Mouse (Mus musculus): ENCODE data around the gene Lonrf3. TPM values are rescaled to one million over a fixed set of nuclear protein-coding genes. Genes with fewer than 3 reads are reported as not detected.

The Lonrf3 gene
- polyA plus RNA-seq, 1 experiment from 2014 or later, result 0.60 TPM

DNA sequence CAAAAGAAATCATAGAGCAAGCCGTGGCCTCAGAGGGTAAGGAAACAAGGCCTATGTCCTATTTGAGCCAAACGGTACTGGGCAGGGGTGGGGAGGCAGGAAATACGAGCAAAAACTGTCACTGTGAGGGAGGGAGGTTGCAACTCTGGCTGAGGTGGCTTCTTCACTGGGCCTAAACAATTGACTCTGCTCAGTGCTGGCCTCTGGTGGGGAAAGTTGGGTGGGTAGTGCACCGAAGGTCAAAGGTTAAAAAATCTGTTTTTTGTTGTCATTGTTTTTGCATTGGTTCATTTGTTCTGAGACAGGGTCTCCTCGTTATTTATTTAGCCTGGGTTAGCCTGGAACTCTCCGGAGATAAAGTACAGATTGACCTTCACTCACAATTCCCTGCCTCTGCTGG lies 74.2 kb downstream of the Lonrf3 start:
- Histone ChIP-seq H3K9me3 (ENCODE audit: low read length) (no peaks in the 10 kb centered on the region), H3K27me3 (replicated peaks; ENCODE audit: insufficient read depth, low read length) (no peaks in the 10 kb centered on the region), H3K4me2 (replicated peaks; ENCODE audit: low read depth, low read length) (no peak overlapping the region), H3K4me1 (ENCODE audit: insufficient read depth, low read depth, low read length) (no peaks in the 10 kb centered on the region), H3K9ac (replicated peaks; ENCODE audit: low read depth) (no peak overlapping the region), H3K27ac (ENCODE audit: low read length) (no peak overlapping the region), H3K36me3 (ENCODE audit: insufficient read depth, low read length) (no peaks in the 10 kb centered on the region), H3K4me3 (ENCODE audit: low read depth, low read length) (no peak overlapping the region)
- no peak for DNase-seq (ENCODE audit: low spot score)
- TF ChIP-seq CTCF (IDR thresholded peaks at IDR 0.05) (peak; percentile 38), EP300 (IDR thresholded peaks at IDR 0.05) (no peak)
- WGBS, result 60% methylated on average over 6 of the region's 6 CpGs
- no peak for ATAC-seq

Small RNA genes lying within 50 kb of the gene (microRNA-seq; reads per million reads assigned to microRNA genes)
- not detected for gene Gm44485

Other genes with a start within 250 kb of the Lonrf3 start
- gene Il13ra1, start 216.2 kb upstream of the Lonrf3 start, polyA plus RNA-seq (2015; fragmentation: Nextera tagmentation; extraction: Ambion mirVana), result 21.1 and 21.2 TPM in 2 replicates
- gene Zcchc12, start 132.4 kb upstream of the Lonrf3 start, polyA plus RNA-seq (2015; fragmentation: Nextera tagmentation; extraction: Ambion mirVana), result 1.2 and 1.3 TPM in 2 replicates
- gene Gm6268, start 72.9 kb downstream of the Lonrf3 start, polyA plus RNA-seq (2015; fragmentation: Nextera tagmentation; extraction: Ambion mirVana), result not detected in 2 replicates
- gene Gm14569, start 163.5 kb downstream of the Lonrf3 start, polyA plus RNA-seq (2015; fragmentation: Nextera tagmentation; extraction: Ambion mirVana), result not detected in 2 replicates

All from lung, postnatal 0 days (tissue).